Mouse (Mus musculus): ENCODE results near the gene Stx18.

The Stx18 gene

GRCm38 (mm10) chr5:38038710-38039592 is at the start of gene Stx18:
TSS of gene Stx18 (plus strand) at chr5:38038742.
- peak; percentile 91 for DNase-seq (ENCODE audit: low spot score)

GRCm38 (mm10) chr5:37992346-37992745 is 46.2 kb upstream of the Stx18 start:
- DNase-seq (ENCODE audit: low spot score) = no peak

GRCm38 (mm10) chr5:37998805-37999204 is 39.7 kb upstream of the Stx18 start:
- DNase-seq (ENCODE audit: low spot score) = no peak

DNA sequence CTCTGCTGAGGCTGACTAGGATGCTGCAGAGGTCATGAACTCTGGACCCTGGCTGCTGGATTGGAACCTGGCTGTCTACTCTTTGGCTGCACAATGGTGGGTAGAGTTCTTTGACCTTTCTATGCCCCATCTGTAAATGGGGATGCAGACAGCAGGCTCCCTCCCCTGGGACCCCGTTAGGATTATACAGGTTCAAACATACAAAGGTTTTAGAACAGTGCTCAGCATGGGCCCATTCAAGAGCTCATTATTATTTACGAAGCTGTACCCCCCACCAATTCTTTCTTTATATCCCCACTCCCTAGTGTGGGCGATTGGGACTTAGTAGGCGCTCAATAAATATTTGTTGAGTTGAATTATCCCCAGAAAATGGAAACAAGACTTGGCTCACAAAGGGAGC is 36.0 kb upstream of the Stx18 start:
- DNase-seq (ENCODE audit: low spot score) = no peak

GRCm38 (mm10) chr5:38004746-38005145 is 33.8 kb upstream of the Stx18 start:
- no peak for DNase-seq (ENCODE audit: low spot score)

- DNase-seq (ENCODE audit: low spot score) = no peak
These were observed 31.9 kb upstream of the Stx18 start for GRCm38 (mm10) chr5:38006415-38007347.

DNA sequence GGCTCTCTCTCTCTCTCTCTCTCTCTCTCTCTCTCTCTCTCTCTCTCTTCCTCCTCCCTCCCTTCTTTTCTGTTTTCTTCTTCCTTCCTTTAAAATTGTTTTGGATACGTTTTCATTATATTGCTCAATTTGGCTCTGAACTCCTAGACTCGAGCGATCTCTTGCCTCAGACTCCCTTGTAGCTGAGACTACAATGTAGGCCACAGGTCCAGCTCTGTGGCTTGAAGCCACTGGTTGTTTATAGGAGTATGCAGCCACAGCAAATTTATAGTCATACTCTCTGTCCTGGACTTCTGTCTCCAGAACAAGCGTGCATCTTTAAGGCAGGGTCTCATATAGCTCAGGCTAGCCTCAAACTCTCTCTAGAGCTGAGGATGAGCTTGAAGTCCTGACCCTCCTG is 29.5 kb upstream of the Stx18 start:
- no peak for DNase-seq (ENCODE audit: low spot score)

- DNase-seq (ENCODE audit: low spot score) = no peak
These were observed 23.6 kb upstream of the Stx18 start for GRCm38 (mm10) chr5:38014916-38015315.

DNA sequence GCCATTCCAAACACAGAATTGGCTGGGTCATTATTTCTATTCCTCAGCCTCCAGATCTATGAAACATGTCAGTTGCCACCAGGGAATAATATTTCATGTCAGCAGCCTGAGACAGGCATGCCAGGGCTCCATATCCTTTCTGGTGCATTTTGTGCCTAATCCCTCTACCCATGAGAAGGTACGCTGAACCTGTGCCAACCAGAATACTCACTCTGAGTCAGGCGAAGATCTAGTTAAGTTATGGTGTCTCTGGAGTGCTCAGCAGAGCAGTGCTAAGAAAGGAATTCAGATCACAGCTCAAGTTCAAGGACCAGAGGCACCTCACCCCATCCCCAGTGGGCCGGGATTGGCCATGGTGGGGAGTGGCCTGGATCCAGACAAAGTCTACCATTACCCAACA is 21.6 kb upstream of the Stx18 start:
- no peak for DNase-seq (ENCODE audit: low spot score)

DNA sequence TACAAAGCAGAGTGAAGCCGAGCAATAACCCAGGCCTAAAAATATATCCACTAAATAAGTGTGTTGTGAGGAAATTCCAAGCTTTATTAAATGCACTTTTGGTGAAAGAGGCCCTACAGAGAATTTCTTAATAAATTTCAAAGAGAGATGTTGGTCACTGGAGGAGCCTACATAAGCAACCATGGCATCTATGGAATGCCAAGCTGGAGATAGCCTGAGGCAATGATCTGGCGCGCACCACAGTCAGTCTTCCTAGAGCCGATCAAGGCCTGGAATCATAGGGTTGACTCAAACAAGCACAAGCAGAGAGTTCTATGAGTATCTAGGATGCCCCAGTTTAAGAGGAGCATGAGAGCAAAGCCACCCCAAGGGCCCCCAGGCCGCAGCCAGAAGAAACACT is 10.9 kb upstream of the Stx18 start:
- DNase-seq (ENCODE audit: low spot score) = no peak

GRCm38 (mm10) chr5:38038274-38038673 is 268 bp upstream of the Stx18 start:
- no peak for DNase-seq (ENCODE audit: low spot score)

DNA sequence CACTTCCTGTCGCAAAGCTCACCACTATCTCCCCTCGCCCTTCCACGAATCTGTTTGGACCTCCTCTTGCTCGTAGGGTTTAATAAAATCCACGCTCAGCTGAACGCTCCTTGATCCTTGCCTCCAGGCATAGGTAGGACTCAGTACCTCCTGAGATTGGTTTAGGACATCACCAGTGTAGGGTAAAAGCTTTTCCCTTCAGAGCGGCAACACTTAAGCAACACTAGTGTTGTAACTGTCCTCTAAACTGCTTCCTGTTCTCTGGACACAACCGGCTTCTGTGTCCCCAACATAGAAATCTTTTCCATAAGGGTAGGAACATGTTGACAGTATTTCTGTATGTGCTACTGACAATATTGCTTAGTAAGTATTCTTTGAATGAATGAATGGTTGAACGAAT is 1.3 kb downstream of the Stx18 start:
- DNase-seq (ENCODE audit: low spot score) = no peak

DNA sequence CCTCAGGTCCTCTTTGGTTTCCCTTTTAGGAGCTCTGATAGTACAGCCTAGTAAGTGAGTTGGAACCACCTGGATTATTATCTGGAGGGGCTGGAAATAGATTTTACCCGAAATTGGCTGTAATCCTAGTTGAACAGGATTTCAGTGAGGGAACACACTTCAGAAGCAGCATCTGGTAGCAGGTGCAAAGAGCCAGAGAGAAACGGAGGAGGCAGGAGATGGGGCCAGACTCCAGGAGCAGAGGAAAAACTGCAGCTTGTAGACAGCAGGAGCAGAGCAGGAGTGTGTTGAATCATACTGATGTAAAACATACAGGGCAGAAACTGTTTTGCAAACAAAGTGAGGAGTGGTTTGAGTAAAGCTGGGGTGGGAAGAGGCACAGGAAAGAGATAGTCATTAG is 6.4 kb downstream of the Stx18 start:
- DNase-seq (ENCODE audit: low spot score) = no peak

DNA sequence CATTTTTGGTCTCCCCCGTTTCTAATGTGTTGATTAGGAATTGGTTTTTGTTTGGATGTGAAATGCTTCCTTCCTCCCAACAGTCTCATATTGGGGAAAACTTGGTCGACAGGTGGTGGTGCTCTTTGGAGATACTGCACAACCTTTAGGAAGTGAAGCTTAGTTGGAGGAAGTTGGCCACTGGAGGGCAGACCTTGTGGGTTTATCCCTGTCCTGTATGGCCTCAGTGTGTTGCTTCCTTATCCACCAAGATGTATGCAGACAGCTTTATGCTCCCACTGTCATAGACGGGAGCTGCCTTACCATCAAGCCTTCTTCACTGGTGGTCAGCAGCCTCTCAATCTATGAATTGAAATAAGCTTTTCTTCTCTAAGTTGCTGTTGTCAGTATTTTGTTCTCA is 9.6 kb downstream of the Stx18 start:
- no peak for DNase-seq (ENCODE audit: low spot score)

DNA sequence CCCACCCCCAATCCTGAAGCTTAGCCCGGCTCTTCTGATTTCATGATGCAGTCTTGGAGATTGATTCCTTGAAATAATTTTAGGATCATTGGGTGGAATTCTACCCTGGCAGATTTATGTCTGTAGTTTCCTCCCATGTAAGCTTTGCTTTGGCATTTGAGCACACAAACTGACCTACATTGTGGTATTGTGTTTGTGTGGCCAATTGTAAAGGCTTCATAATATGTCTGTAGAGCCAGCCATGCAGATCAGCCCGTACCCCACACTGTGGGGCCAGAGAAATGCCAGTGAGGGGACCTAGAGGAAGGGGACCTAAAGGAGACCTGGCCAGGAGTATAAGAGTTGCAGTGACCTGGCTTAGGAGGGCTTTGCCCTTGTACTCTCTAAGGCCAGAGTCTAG is 22.5 kb downstream of the Stx18 start:
- no peak for DNase-seq (ENCODE audit: low spot score)

DNA sequence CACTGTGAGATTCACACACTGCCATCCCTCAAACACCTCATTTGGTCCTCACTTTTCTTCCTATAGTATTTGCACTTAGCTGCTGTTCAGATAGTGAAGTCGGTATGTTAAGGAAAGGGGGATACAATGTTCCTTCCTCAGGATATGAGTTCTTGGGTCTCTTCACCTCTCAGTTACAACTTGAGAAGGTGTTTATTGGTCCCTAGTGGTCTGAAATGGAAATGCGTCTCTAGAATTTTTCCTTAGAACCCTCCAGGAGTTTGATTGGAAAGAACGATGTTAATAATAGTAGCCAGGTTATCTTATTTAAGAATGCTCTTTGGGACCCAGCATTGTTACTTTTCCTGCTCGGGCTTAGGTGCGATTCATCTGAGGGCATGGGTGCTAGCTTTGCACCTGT is 24.2 kb downstream of the Stx18 start:
- DNase-seq (ENCODE audit: low spot score) = no peak

- DNase-seq (ENCODE audit: low spot score) = no peak
These were observed 24.8 kb downstream of the Stx18 start for GRCm38 (mm10) chr5:38063339-38063738.

GRCm38 (mm10) chr5:38064043-38064575 is 25.6 kb downstream of the Stx18 start:
- no peak for DNase-seq (ENCODE audit: low spot score)

GRCm38 (mm10) chr5:38064701-38065100 is 26.2 kb downstream of the Stx18 start:
- no peak for DNase-seq (ENCODE audit: low spot score)

DNA sequence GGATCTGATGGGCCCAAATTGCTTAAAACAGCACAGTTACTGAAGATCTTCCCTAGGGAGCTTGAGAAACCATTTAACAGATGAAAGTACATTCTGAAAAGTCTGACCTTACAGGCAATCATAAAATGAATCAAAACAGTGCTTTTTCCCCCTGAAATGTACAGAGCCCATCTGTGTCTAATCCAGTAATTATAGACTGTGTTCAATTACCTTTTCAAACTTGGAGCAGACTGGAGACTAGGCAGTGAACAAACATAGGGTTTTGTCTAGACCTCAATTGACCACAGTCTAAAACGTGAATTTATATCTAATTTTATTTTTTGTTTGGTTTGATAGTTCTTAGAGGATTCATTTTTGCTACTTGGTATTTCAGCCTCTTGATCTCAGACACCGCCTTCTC is 26.9 kb downstream of the Stx18 start:
- DNase-seq (ENCODE audit: low spot score) = no peak

DNA sequence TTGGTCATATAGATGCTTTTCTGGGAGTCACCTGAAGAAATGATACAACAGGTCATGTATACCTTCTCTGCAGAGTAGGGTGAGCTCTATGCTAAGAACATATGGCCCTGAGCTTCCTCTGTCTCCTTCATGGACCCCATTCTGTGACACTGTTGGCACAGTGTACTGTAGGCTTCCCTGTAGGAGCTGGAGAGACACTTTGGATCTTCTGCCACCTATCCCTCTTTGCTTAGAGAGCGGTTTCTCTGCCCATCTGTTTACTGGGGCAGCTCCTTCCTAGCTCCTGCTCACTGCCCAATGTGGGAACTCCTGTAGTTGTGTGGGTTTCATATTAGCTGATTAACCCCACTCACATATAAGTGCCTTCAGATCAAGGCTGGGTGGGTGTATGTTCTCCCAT is 28.1 kb downstream of the Stx18 start:
- no peak for DNase-seq (ENCODE audit: low spot score)

DNA sequence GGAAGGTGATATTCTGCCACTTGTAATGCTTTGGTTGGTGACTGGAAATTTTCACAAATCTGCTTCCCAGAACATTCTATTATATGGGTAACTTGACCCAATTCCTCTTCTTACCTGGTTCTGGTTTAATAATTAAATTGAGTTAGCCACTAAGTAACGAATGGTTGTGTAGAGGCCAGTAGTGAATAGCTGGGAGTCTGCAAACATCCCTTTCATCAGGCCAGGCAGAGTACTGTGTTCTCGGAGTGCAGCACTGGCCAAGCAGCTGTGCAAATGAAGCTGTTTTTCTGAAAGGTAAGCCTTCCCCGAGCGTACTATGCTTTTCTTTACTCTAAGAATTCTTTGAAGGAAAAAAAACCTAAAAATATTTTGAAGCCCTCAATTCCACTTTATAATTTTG is 37.8 kb downstream of the Stx18 start:
- no peak for DNase-seq (ENCODE audit: low spot score)

DNA sequence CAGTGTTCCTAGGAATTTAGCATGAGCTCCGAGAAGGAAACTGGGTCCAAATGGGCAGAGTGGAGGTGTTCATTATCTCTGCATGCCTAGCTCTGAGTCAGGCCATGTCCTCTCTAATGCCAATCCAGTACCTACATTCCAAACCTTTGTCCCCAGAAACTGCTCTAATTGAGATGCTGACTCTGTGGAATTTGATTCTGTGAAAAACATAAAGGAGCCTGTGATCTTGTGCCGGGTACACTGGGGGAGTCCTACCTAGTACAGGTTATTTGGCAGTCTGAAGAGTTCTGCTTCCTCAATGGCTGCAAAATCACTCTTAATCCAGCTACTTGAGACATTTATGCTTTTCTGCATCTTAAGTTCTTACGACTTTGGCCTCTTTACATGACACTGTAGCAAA is 40.0 kb downstream of the Stx18 start:
- no peak for DNase-seq (ENCODE audit: low spot score)

Measured in yolk sac, embryonic 10.5 days (tissue).